Mouse (Mus musculus): ENCODE results near the gene Ackr4.

GRCm38 (mm10) chr9:104092945-104093344, 33.8 kb downstream of the Ackr4 start:
- TF ChIP-seq EP300 (IDR thresholded peaks at IDR 0.05; ENCODE audit: low read depth in 1 of 2, low read length in 2 of 2) (no peak), POLR2AphosphoS2 (IDR thresholded peaks at IDR 0.05; ENCODE audit: low read length) (no peak), CTCF (IDR thresholded peaks at IDR 0.05 in 2 of 3, conservative IDR thresholded peaks at IDR 0.05 in 1 of 3; ENCODE audit: control insufficient read depth in 1 of 3, insufficient read depth in 1 of 3, low read depth in 2 of 3, low read length in 3 of 3, poor library complexity in 1 of 3, severe bottlenecking in 1 of 3) (no peak), ZMIZ1 (IDR thresholded peaks at IDR 0.05; ENCODE audit: low read depth, low read length) (no peak), E2F4 (IDR thresholded peaks at IDR 0.05; ENCODE audit: borderline replicate concordance, low read depth, low read length) (no peak), MYB (IDR thresholded peaks at IDR 0.05; ENCODE audit: low read depth, low read length) (no peak), KAT2A (conservative IDR thresholded peaks at IDR 0.05; ENCODE audit: low read depth, low read length) (no peak)
